11 mouse cellular contexts compared by ENCODE assay signal in the genomic region with DNA sequence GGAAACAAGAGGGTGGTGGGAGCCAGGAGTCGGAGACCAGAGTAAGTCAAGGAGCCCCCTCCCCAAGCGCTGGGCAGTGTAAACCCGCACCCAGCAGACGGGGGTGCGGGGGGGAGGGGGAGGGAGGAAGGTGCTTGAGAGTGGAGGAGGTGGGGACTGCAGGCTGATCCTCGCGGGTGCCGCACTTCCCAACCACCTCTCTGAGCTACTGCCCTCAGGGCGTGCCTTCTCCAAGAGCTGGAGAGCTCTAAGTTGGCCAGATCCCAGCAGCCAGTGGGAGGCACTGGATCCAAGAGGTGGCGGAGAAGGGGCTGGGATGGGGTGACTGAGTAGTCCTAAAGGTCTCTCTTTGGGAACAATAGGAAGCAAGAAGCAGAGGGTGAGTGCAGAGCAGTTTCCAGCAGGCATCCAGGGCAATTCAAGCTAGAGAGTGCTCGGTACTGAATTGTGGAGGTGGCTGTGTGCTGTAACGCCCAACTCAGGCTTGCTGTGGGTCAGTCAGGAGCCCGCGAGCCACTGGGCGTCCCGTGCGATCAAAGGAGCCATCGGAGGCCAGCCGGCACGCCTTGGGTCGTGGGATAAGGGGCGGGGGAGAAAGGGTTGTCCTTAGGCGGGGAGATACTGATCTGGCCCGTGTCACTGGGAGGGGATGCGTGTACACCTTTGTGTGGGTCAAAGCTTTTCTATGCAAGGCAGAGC. TPM values are rescaled to one million over a fixed set of nuclear protein-coding genes. Genes with fewer than 3 reads are reported as not detected.
DNase-seq lines count a peak whose midpoint lies in the region; ATAC-seq lines count a peak whose summit lies in the region.
"Had no signal": no experiment of that assay in that cellular context is flagged by ENCODE, and none has a peak within 500 bp of the region (broad histone marks: within the 10 kb centered on the region; RNA-seq: fewer than 3 reads in every experiment).

No protein-coding gene starts in this region.

- ATAC-seq in kidney, embryonic 16.5 days (ENCODE audit: low FRiP score, low TSS enrichment): peak; percentile 37; the same call in 1 of the 2 replicates
- ATAC-seq in forebrain, embryonic 16.5 days: peak; percentile 29
- ATAC-seq in megakaryocyte-erythroid progenitor cell, adult 5-6 weeks (replicated peaks; ENCODE audit: low FRiP score, low TSS enrichment, poor library complexity, severe bottlenecking): no peak

- no peak for DNase-seq in kidney, postnatal 36 days
- peak; percentile 60 for DNase-seq in midbrain, embryonic 10.5 days (ENCODE audit: low spot score)
- no peak for DNase-seq in right cerebral cortex, postnatal 4 days
- no peak for DNase-seq in adrenal gland, postnatal 14 days
- DNase-seq in lung, postnatal 4 days: no peak
- DNase-seq: lung, embryonic 14.5 days had no signal

- no peaks in the 10 kb centered on the region for H3K9me3 ChIP-seq in kidney, embryonic 16.5 days (ENCODE audit: low read length)
- no peaks in the 10 kb centered on the region for H3K9me3 ChIP-seq in forebrain, embryonic 16.5 days (ENCODE audit: control insufficient read depth, low read length)
- H3K9me3 ChIP-seq in midbrain, embryonic 10.5 days (replicated peaks): no peaks in the 10 kb centered on the region
- H3K9me3 ChIP-seq: G1E had no signal

- no peak overlapping the region for H3K27ac ChIP-seq in kidney, embryonic 16.5 days (ENCODE audit: low read length)
- peak overlapping the region; percentile 94 for H3K27ac ChIP-seq in forebrain, embryonic 16.5 days (ENCODE audit: low read length)
- H3K27ac ChIP-seq in midbrain, embryonic 10.5 days (replicated peaks): no peak overlapping the region
- H3K27ac ChIP-seq: kidney, postnatal 0 days had no signal

- H3K4me2 ChIP-seq in kidney, embryonic 16.5 days (replicated peaks; ENCODE audit: low read depth, low read length): no peak overlapping the region
- H3K4me2 ChIP-seq in forebrain, embryonic 16.5 days (ENCODE audit: low read length): peak overlapping the region; percentile 48
- H3K4me2 ChIP-seq: lung, embryonic 14.5 days had no signal

- 2% methylated on average over 24 of the region's 25 CpGs for WGBS in kidney, embryonic 16.5 days
- under 1% methylated on average over 25 of the region's 25 CpGs for WGBS in forebrain, embryonic 16.5 days
- WGBS in midbrain, embryonic 10.5 days: under 1% methylated on average over 25 of the region's 25 CpGs

- no peaks in the 10 kb centered on the region for H3K36me3 ChIP-seq in kidney, embryonic 16.5 days (ENCODE audit: insufficient read depth, low read length)
- no peaks in the 10 kb centered on the region for H3K36me3 ChIP-seq in forebrain, embryonic 16.5 days (ENCODE audit: control insufficient read depth, insufficient read depth)
- H3K36me3 ChIP-seq in midbrain, embryonic 10.5 days: no peaks in the 10 kb centered on the region
- H3K36me3 ChIP-seq: G1E had no signal

- H3K9ac ChIP-seq in kidney, embryonic 16.5 days (replicated peaks; ENCODE audit: low read length): no peak overlapping the region
- peak overlapping the region; percentile 65 for H3K9ac ChIP-seq in forebrain, embryonic 16.5 days (replicated peaks; ENCODE audit: low read depth, low read length)
- H3K9ac ChIP-seq: lung, embryonic 14.5 days had no signal

- H3K4me3 ChIP-seq in kidney, embryonic 16.5 days (ENCODE audit: low read length): no peak overlapping the region
- H3K4me3 ChIP-seq in forebrain, embryonic 16.5 days (replicated peaks; ENCODE audit: low read length): peak overlapping the region; percentile 74
- H3K4me3 ChIP-seq in midbrain, embryonic 10.5 days: 0 out of 2 replicates have a peak overlapping the region, but pooled peaks have one; percentile 23

- peaks cover 99% of the 10 kb centered on the region for H3K27me3 ChIP-seq in kidney, embryonic 16.5 days (ENCODE audit: insufficient read depth, low read length)
- peaks cover 47% of the 10 kb centered on the region for H3K27me3 ChIP-seq in forebrain, embryonic 16.5 days (replicated peaks; ENCODE audit: control insufficient read depth, insufficient read depth, low read length)
- H3K27me3 ChIP-seq in midbrain, embryonic 10.5 days (ENCODE audit: low read depth, poor library complexity, severe bottlenecking): peaks cover 100% of the 10 kb centered on the region

- H3K4me1 ChIP-seq in kidney, embryonic 16.5 days (ENCODE audit: insufficient read depth, low read length): no peaks in the 10 kb centered on the region
- H3K4me1 ChIP-seq in forebrain, embryonic 16.5 days (replicated peaks; ENCODE audit: control insufficient read depth, insufficient read depth, low read length): peaks cover 11% of the 10 kb centered on the region
- H3K4me1 ChIP-seq in midbrain, embryonic 10.5 days: peaks cover 21% of the 10 kb centered on the region

RNA-seq across cellular contexts. Expression of a gene that starts 7.7 kb away (rescaled TPM):
- polyA plus RNA-seq in kidney, embryonic 16.5 days (2015; fragmentation: Nextera tagmentation; extraction: Ambion mirVana): 0.22 and 0.47 TPM in 2 replicates
- 74.3 and 75.7 TPM in 2 replicates for polyA plus RNA-seq in forebrain, embryonic 16.5 days (2015; fragmentation: Nextera tagmentation; extraction: Ambion mirVana)
- 4.5 and 8.9 TPM in 2 replicates for polyA plus RNA-seq in midbrain, embryonic 10.5 days (2016; fragmentation: Nextera tagmentation; extraction: Ambion mirVana)
- not detected in 2 replicates for total RNA-seq in megakaryocyte-erythroid progenitor cell, adult 5-6 weeks (2014; fragmentation: Nextera tagmentation)
- total RNA-seq in megakaryocyte-erythroid progenitor cell, adult 5-6 weeks (2017): not detected in 2 replicates
- total RNA-seq in adrenal gland, postnatal 14 days (2021): 0.26 and 0.96 TPM in 2 replicates
- total RNA-seq: G1E had no signal
- polyA plus RNA-seq: G1E had no signal

RNA-seq across cellular contexts. Expression of a gene that starts 11.1 kb away (rescaled TPM):
- polyA plus RNA-seq in kidney, embryonic 16.5 days (2015; fragmentation: Nextera tagmentation; extraction: Ambion mirVana): not detected in 2 replicates
- 7.2 and 12.6 TPM in 2 replicates for polyA plus RNA-seq in forebrain, embryonic 16.5 days (2015; fragmentation: Nextera tagmentation; extraction: Ambion mirVana)
- 0.48 and 0.79 TPM in 2 replicates for polyA plus RNA-seq in midbrain, embryonic 10.5 days (2016; fragmentation: Nextera tagmentation; extraction: Ambion mirVana)
- not detected in 2 replicates for total RNA-seq in megakaryocyte-erythroid progenitor cell, adult 5-6 weeks (2014; fragmentation: Nextera tagmentation)
- total RNA-seq in megakaryocyte-erythroid progenitor cell, adult 5-6 weeks (2017): not detected in 2 replicates
- not detected in 2 replicates for total RNA-seq in adrenal gland, postnatal 14 days (2021)
- polyA plus RNA-seq: G1E; kidney, postnatal 0 days; lung, embryonic 14.5 days had no signal
